Mouse (Mus musculus): ENCODE results near the gene Ltbr. TPM values are rescaled to one million over a fixed set of nuclear protein-coding genes. Genes with fewer than 3 reads are reported as not detected.

Ltbr gene
- total and polyA plus RNA-seq, 2 experiments = 55.9 to 102 TPM

GRCm38 (mm10) chr6:125322794-125323193, 9.1 kb upstream of the Ltbr start:
- no peaks in the 10 kb centered on the region for H3K27me3 ChIP-seq (ENCODE audit: control insufficient read depth, insufficient read depth, low read length)
- H3K36me3 ChIP-seq (ENCODE audit: control insufficient read depth, insufficient read depth, low read length) = peaks cover 2% of the 10 kb centered on the region; the same call in 1 of the 2 replicates
- no peak overlapping the region for H3K4me3 ChIP-seq (ENCODE audit: insufficient read depth, low read depth, low read length)
- no peak overlapping the region for H3K9ac ChIP-seq (ENCODE audit: low read depth, low read length)
- no peak overlapping the region for H3K27ac ChIP-seq (replicated peaks; ENCODE audit: insufficient read depth, low read depth, low read length)
- H3K4me1 ChIP-seq (ENCODE audit: control insufficient read depth, insufficient read depth, low read length) = peaks cover 9% of the 10 kb centered on the region
- no peaks in the 10 kb centered on the region for H3K79me2 ChIP-seq (ENCODE audit: control insufficient read depth, insufficient read depth, low read length)
- no peak for TF ChIP-seq POLR2A (IDR thresholded peaks at IDR 0.05; ENCODE audit: extremely low read depth, insufficient read depth, low read length)
- TF ChIP-seq CTCF (IDR thresholded peaks at IDR 0.05; ENCODE audit: low read depth, low read length) = no peak
- WGBS = 86% methylated on average over 13 of the region's 13 CpGs
- DNase-seq (ENCODE audit: extremely low read depth, low read depth, low spot score) = no peak

- Histone ChIP-seq H3K9ac (ENCODE audit: low read depth, low read length) (no peak overlapping the region), H3K36me3 (ENCODE audit: control insufficient read depth, insufficient read depth, low read length) (peaks cover 2% of the 10 kb centered on the region; the same call in 1 of the 2 replicates), H3K79me2 (ENCODE audit: control insufficient read depth, insufficient read depth, low read length) (no peaks in the 10 kb centered on the region), H3K4me1 (ENCODE audit: control insufficient read depth, insufficient read depth, low read length) (peaks cover 9% of the 10 kb centered on the region), H3K4me3 (ENCODE audit: insufficient read depth, low read depth, low read length) (no peak overlapping the region), H3K27ac (replicated peaks; ENCODE audit: insufficient read depth, low read depth, low read length) (no peak overlapping the region), H3K27me3 (ENCODE audit: control insufficient read depth, insufficient read depth, low read length) (no peaks in the 10 kb centered on the region)
- TF ChIP-seq CTCF (IDR thresholded peaks at IDR 0.05; ENCODE audit: low read depth, low read length) = no peak
- TF ChIP-seq POLR2A (IDR thresholded peaks at IDR 0.05; ENCODE audit: extremely low read depth, insufficient read depth, low read length) = no peak
- 67% methylated on average over 26 of the region's 26 CpGs for WGBS
- DNase-seq (ENCODE audit: extremely low read depth, low read depth, low spot score) = no peak
These were observed 7.6 kb upstream of the Ltbr start for GRCm38 (mm10) chr6:125321114-125321855.

- Histone ChIP-seq H3K4me3 (ENCODE audit: insufficient read depth, low read depth, low read length) (no peak within 1 kb of the TSS), H3K4me1 (ENCODE audit: control insufficient read depth, insufficient read depth, low read length) (peaks cover 9% of the 10 kb centered on the region), H3K27me3 (ENCODE audit: control insufficient read depth, insufficient read depth, low read length) (no peaks in the 10 kb centered on the region), H3K9ac (ENCODE audit: low read depth, low read length) (no peak within 1 kb of the TSS), H3K36me3 (ENCODE audit: control insufficient read depth, insufficient read depth, low read length) (peaks cover 2% of the 10 kb centered on the region; the same call in 1 of the 2 replicates), H3K79me2 (ENCODE audit: control insufficient read depth, insufficient read depth, low read length) (no peaks in the 10 kb centered on the region), H3K27ac (replicated peaks; ENCODE audit: insufficient read depth, low read depth, low read length) (no peak within 1 kb of the TSS)
- no peak for DNase-seq (ENCODE audit: extremely low read depth, low read depth, low spot score)
- WGBS = 100% methylated on average over 1 of the region's 1 CpGs
- TF ChIP-seq POLR2A (IDR thresholded peaks at IDR 0.05; ENCODE audit: extremely low read depth, insufficient read depth, low read length) (no peak), CTCF (IDR thresholded peaks at IDR 0.05; ENCODE audit: low read depth, low read length) (no peak)
These were observed 6.6 kb upstream of the Ltbr start, which contains the start of gene Scnn1a for GRCm38 (mm10) chr6:125320323-125320722. Scnn1a (plus strand) TSS chr6:125320659.

- H3K36me3 ChIP-seq (ENCODE audit: control insufficient read depth, insufficient read depth, low read length) = peaks cover 2% of the 10 kb centered on the region; the same call in 1 of the 2 replicates
- H3K9ac ChIP-seq (ENCODE audit: low read depth, low read length) = no peak overlapping the region
- no peak overlapping the region for H3K4me3 ChIP-seq (ENCODE audit: insufficient read depth, low read depth, low read length)
- no peak for DNase-seq (ENCODE audit: extremely low read depth, low read depth, low spot score)
- H3K79me2 ChIP-seq (ENCODE audit: control insufficient read depth, insufficient read depth, low read length) = no peaks in the 10 kb centered on the region
- no peak for TF ChIP-seq POLR2A (IDR thresholded peaks at IDR 0.05; ENCODE audit: extremely low read depth, insufficient read depth, low read length)
- no peak for TF ChIP-seq CTCF (IDR thresholded peaks at IDR 0.05; ENCODE audit: low read depth, low read length)
- H3K27me3 ChIP-seq (ENCODE audit: control insufficient read depth, insufficient read depth, low read length) = no peaks in the 10 kb centered on the region
- H3K4me1 ChIP-seq (ENCODE audit: control insufficient read depth, insufficient read depth, low read length) = peaks cover 9% of the 10 kb centered on the region
- no peak overlapping the region for H3K27ac ChIP-seq (replicated peaks; ENCODE audit: insufficient read depth, low read depth, low read length)
These were observed 6.2 kb upstream of the Ltbr start for GRCm38 (mm10) chr6:125319919-125320296.

- H3K79me2 ChIP-seq (ENCODE audit: control insufficient read depth, insufficient read depth, low read length) = no peaks in the 10 kb centered on the region
- H3K9ac ChIP-seq (ENCODE audit: low read depth, low read length) = 0 out of 2 replicates have a peak overlapping the region, but pooled peaks have one; percentile 19
- H3K4me1 ChIP-seq (ENCODE audit: control insufficient read depth, insufficient read depth, low read length) = peaks cover 14% of the 10 kb centered on the region
- TF ChIP-seq CTCF (IDR thresholded peaks at IDR 0.05; ENCODE audit: low read depth, low read length) (no peak), POLR2A (IDR thresholded peaks at IDR 0.05; ENCODE audit: extremely low read depth, insufficient read depth, low read length) (no peak)
- H3K4me3 ChIP-seq (ENCODE audit: insufficient read depth, low read depth, low read length) = no peak overlapping the region
- peaks cover 2% of the 10 kb centered on the region; the same call in 1 of the 2 replicates for H3K36me3 ChIP-seq (ENCODE audit: control insufficient read depth, insufficient read depth, low read length)
- H3K27me3 ChIP-seq (ENCODE audit: control insufficient read depth, insufficient read depth, low read length) = no peaks in the 10 kb centered on the region
- peak; percentile 79 for DNase-seq (ENCODE audit: extremely low read depth, low read depth, low spot score)
- H3K27ac ChIP-seq (replicated peaks; ENCODE audit: insufficient read depth, low read depth, low read length) = 0 out of 2 replicates have a peak overlapping the region, but pooled peaks have one; percentile 7
- WGBS = 65% methylated on average over 15 of the region's 15 CpGs
These were observed 5.6 kb upstream of the Ltbr start for GRCm38 (mm10) chr6:125318981-125319918.
